Mouse (Mus musculus) ES-E14 (cell line): Measurements from ENCODE around the gene Isg20l2.

Experiments
- HCFC1 ChIP-seq: IDR thresholded peaks from 2 replicates; pipeline ENCODE4 v1.6.1; 2012; ENCODE audit warnings: low read length, inconsistent platforms, borderline replicate concordance; ENCODE audit not compliant: insufficient read depth
- MAFK ChIP-seq: IDR thresholded peaks from 2 replicates; pipeline ENCODE4 v1.6.1; 2014; ENCODE audit warnings: mild to moderate bottlenecking, low read depth, low read length, inconsistent platforms; ENCODE audit not compliant: insufficient read depth
- ZC3H11A ChIP-seq: IDR thresholded peaks from 2 replicates; pipeline ENCODE4 v1.6.1; 2012; ENCODE audit warnings: low read depth, mild to moderate bottlenecking, inconsistent platforms, low read length, borderline replicate concordance
- ZNF384 ChIP-seq: IDR thresholded peaks from 2 replicates; pipeline ENCODE4 v1.6.1; 2012; ENCODE audit warnings: low read depth, low read length, inconsistent platforms

GRCm38 (mm10) chr3:87971489-87972202, 41.5 kb downstream of the Isg20l2 start:
- TF ChIP-seq HCFC1: no peak
- TF ChIP-seq ZC3H11A: no peak
- no peak for TF ChIP-seq ZNF384
- TF ChIP-seq MAFK: no peak
